Mouse (Mus musculus) ES-E14 (cell line): ENCODE measurements around the gene Elmo1. TPM values are rescaled to one million over a fixed set of nuclear protein-coding genes. Genes with fewer than 3 reads are reported as not detected.

ENCODE experiments used
- DNase-seq: peaks from one replicate; pipeline ENCODE4 v3.0.0-alpha.2; 2013; ENCODE audit warnings: low read depth, low spot score
- H3K27ac ChIP-seq: 2 replicates; pipeline ENCODE4 v1.5.1; 2012; ENCODE audit warnings: low read depth, mild to moderate bottlenecking, low read length, moderate library complexity, mixed read lengths; ENCODE audit not compliant: poor library complexity, insufficient read depth, severe bottlenecking
- H3K36me3 ChIP-seq: 2 replicates; pipeline ENCODE4 v1.6.1; 2012; ENCODE audit warnings: mild to moderate bottlenecking, low read length, moderate library complexity, mixed read lengths; ENCODE audit not compliant: control insufficient read depth, poor library complexity, insufficient read depth, severe bottlenecking
- H3K4me1 ChIP-seq, 2 experiments: fragments of 150-350 bp in 1 of 2; sonication (generic) in 1 of 2; 2 replicates each; pipeline ENCODE4 v1.6.1; 2012; ENCODE audit warnings: low read length in 2 of 2, mild to moderate bottlenecking in 1 of 2, mixed read lengths in 1 of 2; ENCODE audit not compliant: control insufficient read depth in 2 of 2, insufficient read depth in 2 of 2, poor library complexity in 1 of 2
- H3K4me3 ChIP-seq, 2 experiments: fragments of 150-350 bp in 1 of 2; sonication (generic) in 1 of 2; 2 replicates each; pipeline ENCODE4 v1.5.1; 2012; ENCODE audit warnings: low read length in 2 of 2, low read depth in 1 of 2, mild to moderate bottlenecking in 1 of 2, mixed read lengths in 1 of 2; ENCODE audit not compliant: insufficient read depth in 1 of 2, poor library complexity in 1 of 2, severe bottlenecking in 1 of 2
- H3K9ac ChIP-seq: 2 replicates; pipeline ENCODE4 v1.6.1; 2012; ENCODE audit warnings: low read depth, mild to moderate bottlenecking, low read length, mixed read lengths; ENCODE audit not compliant: poor library complexity, insufficient read depth, severe bottlenecking
- H3K9me3 ChIP-seq: fragments of 150-350 bp; sonication (generic); 2 replicates; pipeline ENCODE4 v1.6.1; 2012; ENCODE audit warnings: low read depth, mild to moderate bottlenecking, low read length; ENCODE audit not compliant: control insufficient read depth, insufficient read depth
- CHD2 ChIP-seq: IDR thresholded peaks from 2 replicates; pipeline ENCODE4 v1.6.1; 2014; ENCODE audit warnings: mild to moderate bottlenecking, low read depth, low read length, inconsistent platforms
- HCFC1 ChIP-seq: IDR thresholded peaks from 2 replicates; pipeline ENCODE4 v1.6.1; 2012; ENCODE audit warnings: low read length, inconsistent platforms, borderline replicate concordance; ENCODE audit not compliant: insufficient read depth
- MAFK ChIP-seq: IDR thresholded peaks from 2 replicates; pipeline ENCODE4 v1.6.1; 2014; ENCODE audit warnings: mild to moderate bottlenecking, low read depth, low read length, inconsistent platforms; ENCODE audit not compliant: insufficient read depth
- ZC3H11A ChIP-seq: IDR thresholded peaks from 2 replicates; pipeline ENCODE4 v1.6.1; 2012; ENCODE audit warnings: low read depth, mild to moderate bottlenecking, inconsistent platforms, low read length, borderline replicate concordance
- ZNF384 ChIP-seq: IDR thresholded peaks from 2 replicates; pipeline ENCODE4 v1.6.1; 2012; ENCODE audit warnings: low read depth, low read length, inconsistent platforms
- in situ Hi-C, 2 experiments: fragments of 600-800 bp; cut with MboI; formaldehyde crosslinking; loops; one replicate each; pipeline ENCODE4 v1.15.1; 2025; ENCODE audit warnings: low sequenced_read_pairs in 2 of 2, inconsistent platforms in 1 of 2; ENCODE audit not compliant: unreplicated experiment in 2 of 2
- total RNA-seq: library from RNA; depleted of rRNA; stranded (reverse); fragments of 300-350 nt; gene quantifications from 2 replicates; pipeline ENCODE4 v1.2.3, GENCODE M21; 2012

Gene Elmo1
- total RNA-seq, 1 experiment: 3.7 TPM

GRCm38 (mm10) chr13:20111256-20111800 is 20.9 kb downstream of the Elmo1 start:
- TF ChIP-seq HCFC1: no peak
- TF ChIP-seq MAFK: no peak
- no peak for DNase-seq
- no peak overlapping the region for H3K4me3 ChIP-seq
- H3K4me1 ChIP-seq: peaks cover 0 to 5% of the 10 kb centered on the region in 2 experiments; a peak in 2 of 4 replicates
- H3K9me3 ChIP-seq: no peaks in the 10 kb centered on the region
- H3K36me3 ChIP-seq: no peaks in the 10 kb centered on the region
- in situ Hi-C loops: no loop called here
- no peak overlapping the region for H3K27ac ChIP-seq
- H3K9ac ChIP-seq: no peak overlapping the region

GRCm38 (mm10) chr13:20115131-20115907 is 24.9 kb downstream of the Elmo1 start:
- TF ChIP-seq HCFC1 (no peak), CHD2 (no peak), MAFK (no peak), ZC3H11A (no peak), ZNF384 (no peak)
- no peak overlapping the region for H3K27ac ChIP-seq
- no peaks in the 10 kb centered on the region for H3K9me3 ChIP-seq
- no peak overlapping the region for H3K4me3 ChIP-seq
- no peaks in the 10 kb centered on the region for H3K36me3 ChIP-seq
- peaks cover 2 to 4% of the 10 kb centered on the region in 2 experiments; a peak in 2 of 4 replicates for H3K4me1 ChIP-seq
- no peak overlapping the region for H3K9ac ChIP-seq
- in situ Hi-C loops: no loop called here
- DNase-seq: no peak

- no peak for DNase-seq
Measured at GRCm38 (mm10) chr13:20116019-20116418, 25.6 kb downstream of the Elmo1 start.

DNA sequence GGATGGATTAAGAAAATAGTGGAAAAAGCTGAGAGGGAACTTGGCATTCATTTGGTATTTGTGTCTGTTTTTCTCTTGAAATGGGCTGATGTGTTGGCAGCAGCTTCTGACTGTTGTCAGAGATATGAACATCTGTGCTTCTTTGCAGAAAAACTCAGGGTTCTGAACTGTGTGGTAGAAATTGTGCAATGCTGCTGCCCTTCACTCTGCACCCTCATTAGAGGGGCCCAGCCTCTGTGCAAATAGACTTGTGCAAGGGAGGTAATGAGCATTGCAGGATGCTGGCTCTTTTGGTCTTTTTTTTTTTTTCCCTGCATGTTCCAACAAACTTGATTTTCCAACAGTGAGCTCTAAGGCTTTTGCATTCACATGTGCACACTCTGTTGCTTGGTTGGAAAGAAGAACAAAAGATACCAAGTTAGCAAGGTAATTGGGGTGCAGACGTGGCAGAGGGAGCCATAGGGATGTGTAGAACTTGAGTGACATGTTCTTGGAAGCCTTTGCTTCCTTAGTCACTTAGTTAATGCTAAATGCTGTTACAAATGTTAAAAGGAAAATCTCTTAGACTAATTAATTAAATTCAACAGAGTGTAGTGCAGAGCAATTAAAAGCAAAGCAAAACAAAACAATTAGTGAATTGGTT is 26.6 kb downstream of the Elmo1 start:
- no peak for TF ChIP-seq CHD2
- no peak for TF ChIP-seq MAFK
- TF ChIP-seq HCFC1: no peak
- no peak for TF ChIP-seq ZC3H11A
- TF ChIP-seq ZNF384: no peak
- no peak overlapping the region for H3K27ac ChIP-seq
- H3K9me3 ChIP-seq: no peaks in the 10 kb centered on the region
- no peaks in the 10 kb centered on the region for H3K36me3 ChIP-seq
- no peak overlapping the region for H3K9ac ChIP-seq
- H3K4me3 ChIP-seq: no peak overlapping the region
- no peak for DNase-seq
- in situ Hi-C loops: no loop called here
- peaks cover 3 to 4% of the 10 kb centered on the region in 2 experiments; a peak in 3 of 4 replicates for H3K4me1 ChIP-seq

More at GRCm38 (mm10) chr13:20116019-20116418, 25.6 kb downstream of the Elmo1 start:
- TF ChIP-seq MAFK (no peak), ZNF384 (no peak), HCFC1 (no peak), CHD2 (no peak), ZC3H11A (no peak)
- H3K4me1 ChIP-seq: peaks cover 2 to 4% of the 10 kb centered on the region in 2 experiments; a peak in 2 of 4 replicates
- no peaks in the 10 kb centered on the region for H3K36me3 ChIP-seq
- H3K27ac ChIP-seq: no peak overlapping the region
- in situ Hi-C loops: no loop called here
- H3K9me3 ChIP-seq: no peaks in the 10 kb centered on the region
- H3K4me3 ChIP-seq: no peak overlapping the region
- H3K9ac ChIP-seq: no peak overlapping the region
